Mouse (Mus musculus): ENCODE results near the gene Notch4. TPM values are rescaled to one million over a fixed set of nuclear protein-coding genes. Genes with fewer than 3 reads are reported as not detected.
"Not testable (repeated sequence)": the region's sequence is repeated elsewhere in the genome, so short reads cannot be mapped to it uniquely, and the experiment has no call there.

The Notch4 gene
- total RNA-seq (2012; rRNA removed): 14.0 and 24.7 TPM in 2 replicates

DNA sequence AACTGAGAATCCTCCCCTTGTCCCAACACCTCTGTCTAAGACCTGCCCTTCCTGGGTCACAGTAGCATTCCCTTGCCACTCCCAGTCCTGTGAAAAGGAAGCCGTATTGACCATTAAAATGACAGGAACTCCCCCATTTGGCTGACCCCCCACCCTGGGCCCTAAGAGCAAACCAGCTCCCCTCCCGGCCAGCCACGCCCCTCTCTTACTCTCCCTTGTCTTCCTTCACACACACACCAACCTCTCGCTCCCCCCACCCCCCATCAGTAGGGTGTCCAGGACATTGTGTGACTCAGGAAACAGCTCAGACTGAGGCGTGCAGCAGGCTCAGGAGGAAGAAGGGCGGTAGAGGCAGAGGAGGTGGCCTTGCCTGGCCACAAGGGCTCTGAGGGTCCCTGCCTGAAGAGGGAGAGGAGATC is at the start of gene Notch4:
Gene Notch4, plus strand, starts transcription at position 266 of the 419 bp plus-strand sequence.
- peak; percentile 82 for DNase-seq (ENCODE audit: low read depth, low spot score)
- Histone ChIP-seq H3K4me1 (ENCODE audit: control insufficient read depth in 2 of 2, insufficient read depth in 2 of 2, low read length in 2 of 2, poor library complexity in 1 of 2) (peaks cover 16 to 32% of the 10 kb centered on the region in 2 experiments), H3K9me3 (ENCODE audit: control insufficient read depth, insufficient read depth, low read depth, low read length) (no peaks in the 10 kb centered on the region), H3K36me3 (ENCODE audit: control insufficient read depth, insufficient read depth, low read length, poor library complexity, severe bottlenecking) (peaks cover 2% of the 10 kb centered on the region; the same call in 1 of the 2 replicates), H3K4me3 (ENCODE audit: insufficient read depth in 1 of 2, low read depth in 1 of 2, low read length in 2 of 2, poor library complexity in 1 of 2, severe bottlenecking in 1 of 2) (peak within 1 kb of the TSS; percentile 37 to 53), H3K9ac (ENCODE audit: insufficient read depth, low read depth, low read length, poor library complexity, severe bottlenecking) (peak within 1 kb of the TSS; percentile 57), H3K27ac (ENCODE audit: insufficient read depth, low read depth, low read length, poor library complexity, severe bottlenecking) (peak within 1 kb of the TSS; percentile 59)
- TF ChIP-seq ZC3H11A (IDR thresholded peaks at IDR 0.05; ENCODE audit: borderline replicate concordance, low read depth, low read length): no peak
- no peak for TF ChIP-seq CHD2 (IDR thresholded peaks at IDR 0.05; ENCODE audit: low read depth, low read length)
- TF ChIP-seq ZNF384 (IDR thresholded peaks at IDR 0.05; ENCODE audit: low read depth, low read length): no peak
- no peak for TF ChIP-seq MAFK (IDR thresholded peaks at IDR 0.05; ENCODE audit: insufficient read depth, low read depth, low read length)
- TF ChIP-seq HCFC1 (IDR thresholded peaks at IDR 0.05; ENCODE audit: borderline replicate concordance, insufficient read depth, low read length): no peak
- in situ Hi-C loops (cut with MboI; ENCODE audit: low sequenced_read_pairs in 2 of 2, unreplicated experiment in 2 of 2): no loop called here

GRCm38 (mm10) chr17:34516514-34516913 is 47.6 kb upstream of the Notch4 start:
- Histone ChIP-seq H3K27ac (ENCODE audit: insufficient read depth, low read depth, low read length, poor library complexity, severe bottlenecking) (no peak overlapping the region), H3K9me3 (ENCODE audit: control insufficient read depth, insufficient read depth, low read depth, low read length) (no peaks in the 10 kb centered on the region), H3K4me3 (ENCODE audit: insufficient read depth in 1 of 2, low read depth in 1 of 2, low read length in 2 of 2, poor library complexity in 1 of 2, severe bottlenecking in 1 of 2) (no peak overlapping the region), H3K4me1 (ENCODE audit: control insufficient read depth in 2 of 2, insufficient read depth in 2 of 2, low read length in 2 of 2, poor library complexity in 1 of 2) (no peaks in the 10 kb centered on the region), H3K36me3 (ENCODE audit: control insufficient read depth, insufficient read depth, low read length, poor library complexity, severe bottlenecking) (no peaks in the 10 kb centered on the region), H3K9ac (ENCODE audit: insufficient read depth, low read depth, low read length, poor library complexity, severe bottlenecking) (no peak overlapping the region)
- DNase-seq (ENCODE audit: low read depth, low spot score): no peak
- TF ChIP-seq HCFC1 (IDR thresholded peaks at IDR 0.05; ENCODE audit: borderline replicate concordance, insufficient read depth, low read length) (no peak), CHD2 (IDR thresholded peaks at IDR 0.05; ENCODE audit: low read depth, low read length) (no peak), ZC3H11A (IDR thresholded peaks at IDR 0.05; ENCODE audit: borderline replicate concordance, low read depth, low read length) (no peak), ZNF384 (IDR thresholded peaks at IDR 0.05; ENCODE audit: low read depth, low read length) (no peak), MAFK (IDR thresholded peaks at IDR 0.05; ENCODE audit: insufficient read depth, low read depth, low read length) (no peak)
- in situ Hi-C loops (cut with MboI; ENCODE audit: low sequenced_read_pairs in 2 of 2, unreplicated experiment in 2 of 2): no loop called here

DNA sequence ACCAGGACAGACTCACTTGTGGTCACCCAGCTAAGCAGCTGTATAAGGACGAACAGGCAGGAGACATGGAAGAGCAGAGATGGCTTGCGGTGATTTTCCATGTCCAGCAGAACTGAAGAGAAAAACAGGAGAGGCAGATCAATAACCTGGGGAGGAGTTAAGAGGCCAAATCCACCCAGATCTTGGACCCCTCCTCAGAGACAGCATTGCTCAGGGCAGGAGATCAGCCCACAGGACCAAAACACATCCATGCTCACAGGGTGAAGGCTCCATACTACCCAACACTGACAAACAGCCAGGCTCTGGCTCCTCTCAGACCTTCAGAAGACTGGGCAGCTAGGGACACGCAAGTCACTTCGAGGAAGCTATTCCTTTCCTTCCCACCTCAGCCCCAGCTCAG is 46.8 kb upstream of the Notch4 start, which contains the start of gene Btnl6:
Gene Btnl6, minus strand, starts transcription at position 101 of the 400 bp plus-strand sequence.
- no peaks in the 10 kb centered on the region for H3K36me3 ChIP-seq (ENCODE audit: control insufficient read depth, insufficient read depth, low read length, poor library complexity, severe bottlenecking)
- no peak within 1 kb of the TSS for H3K9ac ChIP-seq (ENCODE audit: insufficient read depth, low read depth, low read length, poor library complexity, severe bottlenecking)
- in situ Hi-C loops (cut with MboI; ENCODE audit: low sequenced_read_pairs in 2 of 2, unreplicated experiment in 2 of 2): no loop called here
- no peak within 1 kb of the TSS for H3K4me3 ChIP-seq (ENCODE audit: insufficient read depth in 1 of 2, low read depth in 1 of 2, low read length in 2 of 2, poor library complexity in 1 of 2, severe bottlenecking in 1 of 2)
- TF ChIP-seq HCFC1 (IDR thresholded peaks at IDR 0.05; ENCODE audit: borderline replicate concordance, insufficient read depth, low read length) (no peak), ZNF384 (IDR thresholded peaks at IDR 0.05; ENCODE audit: low read depth, low read length) (no peak), CHD2 (IDR thresholded peaks at IDR 0.05; ENCODE audit: low read depth, low read length) (no peak), MAFK (IDR thresholded peaks at IDR 0.05; ENCODE audit: insufficient read depth, low read depth, low read length) (no peak), ZC3H11A (IDR thresholded peaks at IDR 0.05; ENCODE audit: borderline replicate concordance, low read depth, low read length) (no peak)
- DNase-seq (ENCODE audit: low read depth, low spot score): no peak
- no peak within 1 kb of the TSS for H3K27ac ChIP-seq (ENCODE audit: insufficient read depth, low read depth, low read length, poor library complexity, severe bottlenecking)
- no peaks in the 10 kb centered on the region for H3K4me1 ChIP-seq (ENCODE audit: control insufficient read depth in 2 of 2, insufficient read depth in 2 of 2, low read length in 2 of 2, poor library complexity in 1 of 2)
- no peaks in the 10 kb centered on the region for H3K9me3 ChIP-seq (ENCODE audit: control insufficient read depth, insufficient read depth, low read depth, low read length)

DNA sequence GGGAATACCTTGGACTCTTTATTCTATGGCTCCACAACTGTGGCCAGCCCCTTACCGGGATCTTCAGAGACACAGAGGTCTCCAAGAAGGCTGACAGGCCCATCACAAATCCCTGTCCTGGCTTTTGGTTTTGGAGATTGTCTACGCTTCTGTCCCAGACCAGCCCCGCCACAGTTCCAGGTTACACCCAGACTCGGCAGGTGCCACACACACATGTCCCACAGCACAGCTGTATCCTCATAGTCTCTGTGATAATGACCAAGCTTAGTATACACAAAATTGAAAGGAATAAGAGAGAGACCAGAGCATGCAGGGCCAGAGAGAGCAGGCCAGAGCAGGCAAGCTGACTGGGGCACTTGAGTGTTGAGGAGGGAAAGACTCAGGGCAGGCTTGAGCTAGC is 46.3 kb upstream of the Notch4 start:
- no peak overlapping the region for H3K4me3 ChIP-seq (ENCODE audit: insufficient read depth in 1 of 2, low read depth in 1 of 2, low read length in 2 of 2, poor library complexity in 1 of 2, severe bottlenecking in 1 of 2)
- H3K27ac ChIP-seq (ENCODE audit: insufficient read depth, low read depth, low read length, poor library complexity, severe bottlenecking): no peak overlapping the region
- H3K4me1 ChIP-seq (ENCODE audit: control insufficient read depth in 2 of 2, insufficient read depth in 2 of 2, low read length in 2 of 2, poor library complexity in 1 of 2): no peaks in the 10 kb centered on the region
- no peaks in the 10 kb centered on the region for H3K36me3 ChIP-seq (ENCODE audit: control insufficient read depth, insufficient read depth, low read length, poor library complexity, severe bottlenecking)
- H3K9ac ChIP-seq (ENCODE audit: insufficient read depth, low read depth, low read length, poor library complexity, severe bottlenecking): no peak overlapping the region
- in situ Hi-C loops (cut with MboI; ENCODE audit: low sequenced_read_pairs in 2 of 2, unreplicated experiment in 2 of 2): no loop called here
- TF ChIP-seq CHD2 (IDR thresholded peaks at IDR 0.05; ENCODE audit: low read depth, low read length) (no peak), ZC3H11A (IDR thresholded peaks at IDR 0.05; ENCODE audit: borderline replicate concordance, low read depth, low read length) (no peak), MAFK (IDR thresholded peaks at IDR 0.05; ENCODE audit: insufficient read depth, low read depth, low read length) (no peak)
- DNase-seq (ENCODE audit: low read depth, low spot score): no peak
- H3K9me3 ChIP-seq (ENCODE audit: control insufficient read depth, insufficient read depth, low read depth, low read length): no peaks in the 10 kb centered on the region

DNA sequence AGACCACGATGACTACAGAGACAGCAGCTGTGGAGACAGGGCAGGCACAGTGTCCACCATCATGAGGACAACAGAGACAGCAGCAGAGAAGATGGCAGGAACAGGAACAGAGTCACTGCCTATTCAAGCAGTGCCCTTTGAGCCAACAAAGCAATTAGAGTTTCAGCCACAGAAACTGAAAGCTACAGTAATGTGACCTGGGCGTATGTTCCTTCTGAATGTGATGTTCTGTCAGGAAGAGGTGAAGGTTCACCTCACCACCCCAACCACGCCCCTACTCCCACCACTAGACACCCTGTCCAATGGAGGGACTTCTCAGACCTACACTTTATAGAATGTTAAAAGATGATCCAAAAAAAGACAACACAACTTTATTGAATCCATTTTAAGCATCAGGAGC is 45.5 kb upstream of the Notch4 start:
- H3K9ac ChIP-seq (ENCODE audit: insufficient read depth, low read depth, low read length, poor library complexity, severe bottlenecking); H3K9me3 ChIP-seq (ENCODE audit: control insufficient read depth, insufficient read depth, low read depth, low read length); H3K27ac ChIP-seq (ENCODE audit: insufficient read depth, low read depth, low read length, poor library complexity, severe bottlenecking); H3K4me1 ChIP-seq (ENCODE audit: control insufficient read depth in 2 of 2, insufficient read depth in 2 of 2, low read length in 2 of 2, poor library complexity in 1 of 2); H3K36me3 ChIP-seq (ENCODE audit: control insufficient read depth, insufficient read depth, low read length, poor library complexity, severe bottlenecking); in situ Hi-C loops (cut with MboI; ENCODE audit: low sequenced_read_pairs in 2 of 2, unreplicated experiment in 2 of 2); H3K4me3 ChIP-seq (ENCODE audit: insufficient read depth in 1 of 2, low read depth in 1 of 2, low read length in 2 of 2, poor library complexity in 1 of 2, severe bottlenecking in 1 of 2); DNase-seq (ENCODE audit: low read depth, low spot score): not testable (repeated sequence)
